Mouse (Mus musculus) lung, embryonic 14.5 days (tissue): ENCODE measurements at regions not wholly inside any gene's neighbourhood (a gene's known extent, or its start where the extent isn't known, plus 50 kb on each side); places are given as distances from the start of the nearest gene placed in this dataset.

Experiments used
- ATAC-seq: fragments of 200-750 bp; cut with Nextera tagmentation; 2 replicates; pipeline ENCODE4 v1.8.0; 2017; ENCODE audit warnings: mild to moderate bottlenecking, moderate TSS enrichment, moderate library complexity; ENCODE audit not compliant: insufficient read depth
- DNase-seq: peaks from one replicate; pipeline ENCODE4 v3.0.0-alpha.2; 2015
- H3K27ac ChIP-seq: fragments of 300-500 bp; sonication (generic); 2 replicates; pipeline ENCODE4 v1.5.1; 2014; ENCODE audit warnings: low read depth, mild to moderate bottlenecking, moderate library complexity
- H3K27me3 ChIP-seq: fragments of 300-500 bp; sonication (generic); 2 replicates; pipeline ENCODE4 v1.6.1; 2014; ENCODE audit warnings: low read length, control low read depth; ENCODE audit not compliant: insufficient read depth
- H3K36me3 ChIP-seq: fragments of 300-500 bp; sonication (generic); 2 replicates; pipeline ENCODE4 v1.6.1; 2014; ENCODE audit warnings: control low read depth; ENCODE audit not compliant: insufficient read depth
- H3K4me1 ChIP-seq: fragments of 300-500 bp; sonication (generic); 2 replicates; pipeline ENCODE4 v1.6.1; 2014; ENCODE audit warnings: antibody characterized with exemption, control low read depth; ENCODE audit not compliant: insufficient read depth
- H3K4me2 ChIP-seq: fragments of 300-500 bp; sonication (generic); 2 replicates; pipeline ENCODE4 v1.6.1; 2014; ENCODE audit warnings: mild to moderate bottlenecking
- H3K4me3 ChIP-seq: fragments of 300-500 bp; sonication (generic); 2 replicates; pipeline ENCODE4 v1.5.1; 2014; ENCODE audit warnings: low read depth, low read length
- H3K9ac ChIP-seq: fragments of 300-500 bp; sonication (generic); 2 replicates; pipeline ENCODE4 v1.6.1; 2014
- H3K9me3 ChIP-seq: fragments of 300-500 bp; sonication (generic); 2 replicates; pipeline ENCODE4 v1.6.1; 2016; ENCODE audit warnings: low read depth, low read length, control low read depth
- CTCF ChIP-seq: IDR thresholded peaks from 2 replicates; pipeline ENCODE4 v1.5.1; 2016; ENCODE audit warnings: antibody characterized with exemption, low read depth
- WGBS: fragments of 180-500 bp; shearing (Covaris S2); extraction: QIAGEN DNeasy Blood & Tissue Kit; methylation state at CpG from one replicate; pipeline ENCODE4 v1.1.7; 2014; 5-methylcytosine and 5-hydroxymethylcytosine counted together

- H3K27me3 ChIP-seq = no peaks in the 10 kb centered on the region
- DNase-seq (no peak), ATAC-seq (no peak)
- no peak overlapping the region for H3K4me2 ChIP-seq
- H3K9ac ChIP-seq = no peak overlapping the region
- WGBS = 78% methylated on average over 1 of the region's 1 CpGs
- no peaks in the 10 kb centered on the region for H3K4me1 ChIP-seq
- H3K27ac ChIP-seq = no peak overlapping the region
- no peaks in the 10 kb centered on the region for H3K36me3 ChIP-seq
- no peaks in the 10 kb centered on the region for H3K9me3 ChIP-seq
- TF ChIP-seq CTCF = no peak
- H3K4me3 ChIP-seq = no peak overlapping the region
These were observed 991.6 kb upstream of the Lrrtm3 start for GRCm38 (mm10) chr10:65081638-65082037.

- H3K27ac ChIP-seq = no peak overlapping the region
- H3K27me3 ChIP-seq = no peaks in the 10 kb centered on the region
- H3K4me2 ChIP-seq = no peak overlapping the region
- H3K4me3 ChIP-seq = no peak overlapping the region
- DNase-seq (peak; percentile 35), ATAC-seq (no peak)
- no peak overlapping the region for H3K9ac ChIP-seq
- no peaks in the 10 kb centered on the region for H3K4me1 ChIP-seq
- H3K9me3 ChIP-seq = no peaks in the 10 kb centered on the region
- no peak for TF ChIP-seq CTCF
- H3K36me3 ChIP-seq = no peaks in the 10 kb centered on the region
These were observed 968.0 kb upstream of the Lrrtm3 start for GRCm38 (mm10) chr10:65058086-65058485.
